Mouse (Mus musculus) left cerebral cortex, adult 2 months (tissue): ENCODE measurements at regions not wholly inside any gene's neighbourhood (a gene's known extent, or its start where the extent isn't known, plus 50 kb on each side); places are given as distances from the start of the nearest gene placed in this dataset.

Experiments
- DNase-seq, 2 experiments: peaks; one replicate each; pipeline ENCODE4 v3.0.0; 2021 to 2022; ENCODE audit warnings: low spot score in 2 of 2, mixed read lengths in 1 of 2; ENCODE audit errors: extremely low spot score in 1 of 2
- H3K27ac ChIP-seq: fragments of 200-600 bp; 2 replicates; pipeline ENCODE4 v1.8.1; 2022
- H3K4me3 ChIP-seq: fragments of 200-600 bp; 2 replicates; pipeline ENCODE4 v1.8.1; 2022
- CTCF ChIP-seq: fragments of 200-600 bp; IDR thresholded peaks from 2 replicates; pipeline ENCODE4 v1.8.1; 2022; ENCODE audit warnings: antibody characterized with exemption, mild to moderate bottlenecking, moderate library complexity
- intact Hi-C: fragments of 180-260 bp; cut with DNase I; formaldehyde crosslinking; loops from one replicate; pipeline ENCODE4 v1.15.1; 2025

- Histone ChIP-seq H3K4me3 (no peak overlapping the region), H3K27ac (no peak overlapping the region)
- intact Hi-C loops = loop anchor here (2.0 kb wide), 1 partner anchor 13 kb away; no protein-coding TSS in a partner anchor
- no peak for TF ChIP-seq CTCF
- DNase-seq = no peak
These were observed 257.9 kb downstream of the Adgrg6 start for GRCm38 (mm10) chr10:14287551-14287950.

DNA sequence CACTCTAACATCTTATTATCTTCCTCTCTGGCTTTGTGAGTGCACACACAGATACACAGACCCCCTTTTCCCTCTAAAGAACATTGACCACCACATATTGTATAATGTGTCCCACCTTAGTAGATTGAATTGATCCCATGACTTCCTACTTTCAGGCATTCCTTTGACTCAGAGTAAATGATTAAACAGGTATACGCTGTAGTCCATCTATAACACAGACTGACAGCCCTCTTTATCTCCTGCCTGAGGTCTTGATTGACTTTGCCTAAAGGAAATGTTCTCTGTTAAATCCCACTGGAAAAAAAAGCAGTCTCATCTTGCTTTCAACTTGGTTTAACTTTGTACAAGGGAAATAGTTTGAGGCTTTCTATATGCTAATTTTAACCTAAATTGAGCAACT, 268.8 kb downstream of the Adgrg6 start:
- TF ChIP-seq CTCF = no peak
- no peak for DNase-seq
- intact Hi-C loops = no loop called here
- no peak overlapping the region for H3K4me3 ChIP-seq
- no peak overlapping the region for H3K27ac ChIP-seq

GRCm38 (mm10) chr10:14275477-14275876, 270.0 kb downstream of the Adgrg6 start:
- H3K27ac ChIP-seq = no peak overlapping the region
- no peak overlapping the region for H3K4me3 ChIP-seq
- intact Hi-C loops = no loop called here
- no peak for TF ChIP-seq CTCF
- no peak for DNase-seq

DNA sequence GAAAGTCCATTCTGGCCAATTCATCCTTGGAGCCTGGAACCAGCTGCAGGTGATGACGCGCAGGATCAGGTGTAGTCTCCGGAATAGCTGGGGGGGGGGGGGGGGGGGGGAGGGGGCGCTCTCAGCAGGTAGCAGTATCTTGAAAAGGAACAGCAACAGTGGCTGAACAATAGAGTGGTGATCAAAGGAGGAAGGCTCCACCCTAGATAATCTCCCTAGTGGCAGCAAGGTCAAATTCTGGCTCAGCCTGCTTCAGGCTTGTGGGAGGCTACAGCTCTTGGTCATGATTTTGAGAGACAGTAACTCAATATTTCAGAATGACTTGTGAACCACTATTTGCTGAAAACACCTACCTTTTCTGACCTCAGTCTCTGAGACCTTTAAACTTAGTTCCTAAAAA, 275.5 kb downstream of the Adgrg6 start:
- Histone ChIP-seq H3K4me3 (no peak overlapping the region), H3K27ac (no peak overlapping the region)
- DNase-seq = no peak
- intact Hi-C loops = no loop called here
- TF ChIP-seq CTCF = no peak

GRCm38 (mm10) chr10:14267641-14268040, 277.8 kb downstream of the Adgrg6 start:
- Histone ChIP-seq H3K27ac (no peak overlapping the region; the same call in 1 of the 2 replicates), H3K4me3 (no peak overlapping the region)
- no peak for TF ChIP-seq CTCF
- intact Hi-C loops = no loop called here
- DNase-seq = no peak

GRCm38 (mm10) chr10:14239670-14240069, 273.8 kb downstream of the Hivep2 start:
- no peak for TF ChIP-seq CTCF
- intact Hi-C loops = no loop called here
- no peak for DNase-seq

GRCm38 (mm10) chr10:14234896-14235604, 269.2 kb downstream of the Hivep2 start:
- Histone ChIP-seq H3K27ac (no peak overlapping the region), H3K4me3 (no peak overlapping the region)
- intact Hi-C loops = no loop called here
- no peak for DNase-seq
- no peak for TF ChIP-seq CTCF

More at GRCm38 (mm10) chr10:14239670-14240069, 273.8 kb downstream of the Hivep2 start:
- no peak overlapping the region for H3K27ac ChIP-seq
- no peak overlapping the region for H3K4me3 ChIP-seq

DNA sequence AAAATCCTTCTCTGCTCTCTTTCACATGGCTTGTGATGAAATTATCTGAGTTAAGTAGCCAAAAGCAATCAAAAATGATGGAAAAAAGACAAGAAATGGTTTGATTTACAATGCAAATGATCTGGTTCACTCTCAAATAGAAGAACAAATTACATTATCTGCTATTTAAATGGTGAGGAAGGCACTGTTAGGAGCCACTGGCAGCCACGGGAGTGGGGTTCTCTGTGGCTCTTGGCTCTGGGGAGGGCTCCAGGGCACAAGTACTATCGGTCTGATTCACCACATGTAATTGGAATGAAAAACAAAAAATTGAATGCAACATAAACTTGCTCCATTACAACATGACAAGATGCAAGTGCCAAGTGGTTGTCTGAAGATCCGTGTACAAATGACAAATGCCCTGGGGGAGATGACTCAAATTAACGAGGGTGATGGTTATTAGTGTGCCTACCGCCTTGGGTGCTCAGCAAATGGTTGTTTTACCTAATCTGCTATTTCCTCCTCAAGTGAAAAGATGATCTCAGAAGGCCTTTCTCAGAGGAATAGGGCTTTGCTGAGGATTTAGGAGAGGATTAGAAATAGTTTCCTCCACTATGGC, 268.2 kb downstream of the Hivep2 start:
- intact Hi-C loops = no loop called here
- H3K27ac ChIP-seq = no peak overlapping the region
- H3K4me3 ChIP-seq = no peak overlapping the region
- no peak for DNase-seq
- TF ChIP-seq CTCF = no peak

DNA sequence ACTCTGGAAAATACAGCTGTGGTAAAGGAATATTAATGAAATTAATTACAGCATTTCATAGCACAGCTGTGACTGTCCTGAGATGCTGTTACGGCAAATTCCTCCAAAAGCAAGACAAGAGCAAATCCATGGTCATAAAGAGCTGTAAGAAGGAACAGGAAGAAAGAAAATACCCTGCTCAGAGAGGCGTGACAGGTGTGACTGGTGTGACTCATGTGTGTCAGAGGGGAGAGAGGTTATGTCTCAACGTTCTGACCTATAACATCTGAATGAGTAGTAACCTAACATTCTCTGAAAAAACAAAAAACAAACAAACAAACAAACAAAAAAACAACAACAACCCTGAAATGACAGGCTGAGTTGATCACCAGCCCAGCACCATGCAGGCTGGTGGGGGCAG, 267.5 kb downstream of the Hivep2 start:
- H3K4me3 ChIP-seq = no peak overlapping the region
- intact Hi-C loops = no loop called here

DNA sequence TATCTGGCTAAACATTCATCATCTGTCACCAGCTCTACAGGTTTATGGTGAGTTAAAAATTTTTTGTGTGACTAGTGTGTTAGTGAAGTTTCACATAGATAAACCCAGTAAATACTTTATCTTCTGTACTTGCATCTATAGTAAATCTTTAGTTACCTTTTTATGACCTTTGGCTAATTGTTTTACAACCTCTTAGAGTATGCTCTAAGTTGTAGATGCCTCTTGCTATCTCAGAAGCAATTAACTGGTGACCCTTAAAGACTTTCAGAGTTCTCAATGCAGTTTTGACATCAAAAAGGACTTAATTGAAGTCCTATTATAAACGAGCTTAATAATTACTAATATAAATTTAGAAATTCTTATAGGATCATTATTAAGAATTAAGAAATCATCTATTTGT, 265.6 kb downstream of the Hivep2 start:
- DNase-seq = no peak
- no peak for TF ChIP-seq CTCF
- Histone ChIP-seq H3K27ac (no peak overlapping the region), H3K4me3 (no peak overlapping the region)
- intact Hi-C loops = no loop called here

More for the DNA sequence above, 267.5 kb downstream of the Hivep2 start:
- no peak for DNase-seq
- no peak for TF ChIP-seq CTCF
- no peak overlapping the region for H3K27ac ChIP-seq

GRCm38 (mm10) chr10:14217284-14217683, 251.4 kb downstream of the Hivep2 start:
- peak overlapping the region; percentile 94 for H3K27ac ChIP-seq
- intact Hi-C loops = loop anchor here (10.0 kb wide), 1 partner anchor 168 kb away; no protein-coding TSS in a partner anchor
- no peak overlapping the region for H3K4me3 ChIP-seq
- no peak for DNase-seq
- peak; percentile 23 for TF ChIP-seq CTCF

- Histone ChIP-seq H3K27ac (peak overlapping the region; percentile 94), H3K4me3 (no peak overlapping the region)
- no peak for TF ChIP-seq CTCF
- intact Hi-C loops = loop anchor here (1.0 to 10.0 kb wide), 2 partner anchors 98 to 168 kb away; no protein-coding TSS in a partner anchor
- peak; percentile 28 to 52 for DNase-seq
These were observed 250.5 kb downstream of the Hivep2 start for GRCm38 (mm10) chr10:14216191-14216992.
